Mouse (Mus musculus): ENCODE results near the gene Gm49661. TPM values are rescaled to one million over a fixed set of nuclear protein-coding genes. Genes with fewer than 3 reads are reported as not detected.
A peak's percentile ranks its signal among the peaks of the same experiment; 100 is the strongest.

Gm49661 gene
- total RNA-seq, 1 experiment from 2014 or later: not detected

DNA sequence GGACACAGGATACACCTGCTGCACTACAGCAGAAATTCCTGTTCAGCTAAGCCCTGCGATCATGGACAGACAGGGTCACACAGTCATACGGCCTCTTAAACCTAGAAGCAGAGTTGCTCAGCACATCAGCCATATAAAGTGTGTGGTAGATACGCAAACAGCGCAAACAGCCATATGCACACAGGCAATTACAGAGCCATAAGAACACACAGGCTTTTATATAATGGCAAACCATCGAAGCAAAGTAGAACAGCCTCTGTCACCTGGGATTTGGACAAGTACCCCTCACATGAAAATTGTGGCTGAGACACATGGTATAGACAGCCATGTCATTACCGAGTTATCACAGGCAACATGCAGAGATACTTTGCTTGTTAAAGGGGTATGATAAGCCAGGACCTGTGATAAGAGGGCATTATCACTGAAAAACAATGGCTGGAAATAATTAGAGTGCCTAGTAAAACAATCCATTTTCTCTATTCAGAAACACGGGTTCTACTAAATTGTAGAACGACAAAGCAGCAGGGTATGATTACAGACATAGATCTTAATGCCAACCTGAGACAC lies 17.2 kb upstream of the Gm49661 start:
- ATAC-seq (replicated peaks in 1 of 2; ENCODE audit: insufficient read depth in 1 of 2, low FRiP score in 2 of 2, low TSS enrichment in 1 of 2, low read depth in 1 of 2, poor library complexity in 2 of 2, severe bottlenecking in 2 of 2): peak in 1 of 2 experiments; percentile 8; a peak in 2 of 4 replicates

GRCm38 (mm10) chr8:84985684-84986378 lies 16.6 kb upstream of the Gm49661 start:
- ATAC-seq (replicated peaks in 1 of 2; ENCODE audit: insufficient read depth in 1 of 2, low FRiP score in 2 of 2, low TSS enrichment in 1 of 2, low read depth in 1 of 2, poor library complexity in 2 of 2, severe bottlenecking in 2 of 2): peak; percentile 60 to 63

DNA sequence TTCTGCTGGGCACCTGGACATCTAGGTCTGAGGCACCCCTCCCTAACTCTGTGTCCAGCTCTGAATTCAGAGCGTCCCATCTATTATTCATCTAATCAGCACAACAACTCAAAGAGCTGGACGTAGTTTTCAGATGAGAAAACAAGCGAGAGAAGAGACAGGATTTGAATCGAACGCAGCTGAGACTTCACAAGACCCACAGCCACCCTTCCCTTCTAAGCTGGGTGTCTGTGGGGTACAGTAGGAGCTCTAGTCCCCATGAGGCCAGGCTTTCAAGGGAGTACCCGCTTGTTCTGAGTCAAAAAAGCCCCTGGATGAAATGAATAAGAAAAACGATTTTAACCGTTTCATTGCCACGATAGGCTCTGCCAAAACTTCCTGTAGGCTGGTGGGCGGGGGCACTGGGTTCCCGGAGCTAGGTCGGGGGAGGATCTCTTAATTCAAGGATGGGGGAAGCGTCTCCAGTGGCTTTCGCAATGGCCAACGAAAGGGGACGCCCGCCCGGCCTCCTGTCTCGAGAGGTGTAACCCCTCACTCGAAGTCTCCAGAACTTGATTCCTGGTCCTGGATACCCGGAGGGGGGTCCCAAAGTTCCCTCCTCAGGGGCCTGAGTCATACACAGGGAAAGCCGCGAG lies 15.9 kb upstream of the Gm49661 start:
- ATAC-seq (replicated peaks in 1 of 2; ENCODE audit: insufficient read depth in 1 of 2, low FRiP score in 2 of 2, low TSS enrichment in 1 of 2, low read depth in 1 of 2, poor library complexity in 2 of 2, severe bottlenecking in 2 of 2): no peak

- ATAC-seq (replicated peaks in 1 of 2; ENCODE audit: insufficient read depth in 1 of 2, low FRiP score in 2 of 2, low TSS enrichment in 1 of 2, low read depth in 1 of 2, poor library complexity in 2 of 2, severe bottlenecking in 2 of 2): no peak
Observed at GRCm38 (mm10) chr8:84984294-84985048, 15.2 kb upstream of the Gm49661 start.

GRCm38 (mm10) chr8:84982499-84983011 lies 13.3 kb upstream of the Gm49661 start:
- no peak for ATAC-seq (replicated peaks in 1 of 2; ENCODE audit: insufficient read depth in 1 of 2, low FRiP score in 2 of 2, low TSS enrichment in 1 of 2, low read depth in 1 of 2, poor library complexity in 2 of 2, severe bottlenecking in 2 of 2)

- ATAC-seq (replicated peaks in 1 of 2; ENCODE audit: insufficient read depth in 1 of 2, low FRiP score in 2 of 2, low TSS enrichment in 1 of 2, low read depth in 1 of 2, poor library complexity in 2 of 2, severe bottlenecking in 2 of 2): no peak
Observed at GRCm38 (mm10) chr8:84981644-84982498, 12.6 kb upstream of the Gm49661 start.

DNA sequence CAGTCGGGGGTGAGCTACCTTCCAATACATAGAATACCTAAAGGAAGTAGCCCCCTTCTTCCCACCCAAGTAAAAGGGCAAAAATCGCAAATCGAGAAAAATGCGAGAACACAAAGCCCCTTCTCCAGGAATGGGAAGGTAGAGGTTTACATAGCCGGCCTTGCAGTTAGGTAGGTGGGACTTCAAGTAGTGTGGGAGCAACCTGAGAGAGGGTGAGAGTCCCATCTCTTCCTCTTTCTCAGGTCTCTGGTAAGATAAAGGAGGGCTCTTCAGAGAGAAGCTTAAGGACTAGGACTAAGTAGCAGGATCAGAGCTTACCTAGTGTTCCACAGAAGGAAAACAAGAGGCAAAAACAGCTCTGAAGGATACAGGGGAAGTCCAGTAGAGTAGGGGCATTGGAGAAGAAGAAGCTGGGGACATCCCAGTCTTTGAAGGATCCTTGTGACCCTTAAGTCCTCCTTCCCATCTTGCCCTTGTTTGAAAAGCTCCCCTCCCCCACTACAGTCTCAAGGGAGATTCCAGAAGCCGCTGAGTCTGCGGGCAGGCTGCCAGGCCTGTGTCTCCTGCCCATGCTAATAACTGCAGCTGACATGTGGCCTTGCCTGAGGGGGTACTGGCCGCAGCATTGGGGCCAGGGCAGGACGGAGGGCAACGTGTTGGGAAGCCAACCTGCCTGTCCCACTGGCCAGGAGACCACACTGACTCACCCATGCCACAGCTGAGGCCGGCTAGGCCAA lies 11.6 kb upstream of the Gm49661 start:
- ATAC-seq (replicated peaks in 1 of 2; ENCODE audit: insufficient read depth in 1 of 2, low FRiP score in 2 of 2, low TSS enrichment in 1 of 2, low read depth in 1 of 2, poor library complexity in 2 of 2, severe bottlenecking in 2 of 2): no peak

- ATAC-seq (replicated peaks in 1 of 2; ENCODE audit: insufficient read depth in 1 of 2, low FRiP score in 2 of 2, low TSS enrichment in 1 of 2, low read depth in 1 of 2, poor library complexity in 2 of 2, severe bottlenecking in 2 of 2): peak; percentile 37 to 64
Observed at GRCm38 (mm10) chr8:84979599-84980421, 10.6 kb upstream of the Gm49661 start.

DNA sequence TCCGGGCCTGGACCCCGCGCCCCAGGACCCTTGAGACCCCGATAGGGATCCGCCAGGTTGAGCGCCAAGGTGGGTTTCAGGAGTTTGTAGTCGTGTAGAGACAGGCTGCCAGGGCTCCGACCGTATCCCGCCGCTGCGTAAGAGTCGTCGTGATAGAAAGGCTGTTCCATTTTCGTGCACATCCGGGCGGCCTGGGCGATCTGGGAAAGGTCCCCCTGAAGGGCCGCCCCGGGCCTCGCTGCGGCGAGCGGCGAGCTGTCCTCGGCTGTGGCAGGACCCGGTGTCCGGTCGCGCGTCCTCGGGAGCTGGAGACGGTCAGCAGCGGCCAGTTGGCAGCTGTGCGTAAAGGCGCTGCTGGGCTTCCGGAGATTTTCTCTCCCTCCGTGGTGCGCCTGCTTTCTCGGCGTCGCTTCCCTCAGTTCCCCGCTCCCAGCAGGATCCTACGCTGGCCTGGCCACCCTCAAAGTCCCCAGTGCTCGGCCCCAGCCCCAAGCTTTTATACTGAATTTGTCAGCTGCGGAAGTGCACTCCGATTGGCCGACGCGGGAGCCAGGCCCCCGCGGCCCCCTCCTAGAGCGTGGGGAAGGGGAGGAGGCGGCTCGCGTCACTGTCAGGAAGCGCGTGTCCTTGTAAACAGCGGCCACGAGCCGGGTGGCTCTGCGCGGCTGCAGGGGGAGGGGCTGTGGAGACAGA lies 9.2 kb upstream of the Gm49661 start, which contains the start of gene Junb:
TSS of gene Junb (minus strand) at position 471 of the 693 bp plus-strand sequence.
- peak; percentile 37 to 52 for ATAC-seq (replicated peaks in 1 of 2; ENCODE audit: insufficient read depth in 1 of 2, low FRiP score in 2 of 2, low TSS enrichment in 1 of 2, low read depth in 1 of 2, poor library complexity in 2 of 2, severe bottlenecking in 2 of 2)

- ATAC-seq (replicated peaks in 1 of 2; ENCODE audit: insufficient read depth in 1 of 2, low FRiP score in 2 of 2, low TSS enrichment in 1 of 2, low read depth in 1 of 2, poor library complexity in 2 of 2, severe bottlenecking in 2 of 2): peak in 1 of 2 experiments; percentile 4; a peak in 1 of 4 replicates
Observed at GRCm38 (mm10) chr8:84977435-84978247, 8.4 kb upstream of the Gm49661 start.

DNA sequence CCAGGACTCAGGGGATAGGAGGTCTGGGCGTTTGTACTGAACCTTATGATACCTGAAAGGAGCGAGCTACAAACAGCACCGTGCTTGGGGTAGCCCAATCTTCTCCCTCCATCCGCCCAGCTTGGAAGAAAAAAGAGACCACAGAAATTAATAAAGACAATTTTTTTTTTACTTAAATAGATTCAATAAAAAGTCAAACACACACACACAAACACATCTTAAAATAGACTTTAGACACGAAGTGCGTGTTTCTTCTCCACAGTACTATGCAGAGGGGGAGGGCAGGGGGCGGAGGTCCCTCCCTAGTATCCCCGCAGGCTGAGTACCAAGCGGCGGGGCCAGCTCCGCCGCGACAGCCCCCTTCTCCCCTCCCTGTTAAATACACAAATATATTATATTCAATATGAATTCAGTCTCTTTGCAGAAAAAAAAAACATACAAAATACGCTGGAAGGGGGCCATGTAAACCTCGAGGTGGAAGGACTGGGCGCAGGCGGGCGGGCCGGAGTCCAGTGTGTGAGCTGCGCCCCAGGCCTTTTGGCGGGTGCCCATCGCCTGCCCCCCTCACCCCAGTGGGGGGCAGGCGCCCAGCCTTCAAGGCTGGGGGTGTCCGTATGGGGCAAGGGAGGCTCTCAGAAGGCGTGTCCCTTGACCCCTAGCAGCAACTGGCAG lies 7.7 kb upstream of the Gm49661 start:
- no peak for ATAC-seq (replicated peaks in 1 of 2; ENCODE audit: insufficient read depth in 1 of 2, low FRiP score in 2 of 2, low TSS enrichment in 1 of 2, low read depth in 1 of 2, poor library complexity in 2 of 2, severe bottlenecking in 2 of 2)

GRCm38 (mm10) chr8:84976031-84976762 lies 7.0 kb upstream of the Gm49661 start:
- ATAC-seq (replicated peaks in 1 of 2; ENCODE audit: insufficient read depth in 1 of 2, low FRiP score in 2 of 2, low TSS enrichment in 1 of 2, low read depth in 1 of 2, poor library complexity in 2 of 2, severe bottlenecking in 2 of 2): peak; percentile 33 to 43

GRCm38 (mm10) chr8:84975434-84975833 lies 6.2 kb upstream of the Gm49661 start:
- no peak for ATAC-seq (replicated peaks in 1 of 2; ENCODE audit: insufficient read depth in 1 of 2, low FRiP score in 2 of 2, low TSS enrichment in 1 of 2, low read depth in 1 of 2, poor library complexity in 2 of 2, severe bottlenecking in 2 of 2)

Data from hematopoietic stem cell, adult 5-6 weeks (primary cell).